Mouse (Mus musculus) activated CD4-positive, CD25-positive, alpha-beta regulatory T cell (primary cell): ENCODE results near the gene Taz. TPM values are rescaled to one million over a fixed set of nuclear protein-coding genes. Genes with fewer than 3 reads are reported as not detected.

Source experiments
- polyA plus RNA-seq, 2 experiments: library from polyadenylated mRNA; unstranded; fragments of 100-300 nt; shearing (Covaris generic); gene quantifications; one replicate each; pipeline ENCODE4 v1.2.1; 2017

The Taz gene
- 100 to 1,000 TPM; 107 to 144 TPM for polyA plus RNA-seq

DNA sequence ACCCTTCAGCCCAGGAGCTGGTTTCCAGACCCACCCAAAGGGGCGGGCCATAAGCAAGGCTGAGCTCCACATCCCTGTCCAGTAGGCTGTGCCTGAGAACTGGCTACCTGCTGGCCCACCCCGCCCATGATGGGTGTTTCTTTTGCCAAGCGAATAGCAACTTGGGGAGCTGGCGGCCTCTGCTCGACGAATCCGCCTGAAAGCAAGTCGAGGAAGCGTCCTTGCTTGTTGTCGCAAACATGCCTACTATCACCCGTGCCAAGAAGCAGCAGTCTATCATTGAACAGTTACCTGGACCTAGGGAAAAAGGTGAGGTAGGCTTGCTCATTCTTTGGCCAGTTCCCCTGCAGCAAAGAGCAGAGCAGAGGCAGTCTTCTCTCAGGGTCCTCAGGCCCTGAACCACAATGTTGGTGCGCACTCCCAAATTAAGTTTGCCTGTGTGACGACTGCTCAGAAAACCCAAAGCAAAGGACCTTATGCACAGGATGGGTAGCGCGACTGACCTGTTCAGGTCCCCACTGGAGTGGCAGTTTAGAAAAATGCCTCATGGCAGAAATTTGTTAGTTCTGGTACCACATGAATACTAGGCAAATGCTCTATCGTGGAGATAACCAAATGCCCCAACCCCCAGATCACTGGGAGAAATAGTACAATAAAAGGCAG is at the start of gene Taz, which contains the start of gene Dnase1l1:
Gene Taz (plus strand): TSS at position 181 of the 663 bp plus-strand sequence.
Gene Dnase1l1 (minus strand): TSS at position 606 of the 663 bp plus-strand sequence.

DNA sequence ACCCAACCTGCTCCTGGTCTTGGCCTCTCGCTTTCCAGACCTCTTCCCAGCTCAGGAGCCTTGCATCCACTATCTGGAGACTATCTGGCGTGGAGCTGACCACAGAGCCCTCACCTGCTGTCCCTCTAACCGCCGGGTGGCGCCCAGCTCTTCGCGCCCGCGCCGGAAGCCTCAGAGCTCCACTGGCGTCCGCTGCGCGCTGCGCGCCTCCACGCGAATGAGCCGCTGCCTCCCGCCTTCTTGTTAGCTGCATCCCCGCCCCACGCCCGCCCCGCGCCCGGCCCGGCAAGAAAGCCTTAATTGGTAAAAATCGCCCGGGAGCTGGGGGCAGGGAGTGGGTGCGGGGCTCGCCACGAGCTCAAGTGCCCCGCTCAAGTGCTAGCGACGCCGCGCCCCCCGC is 32.1 kb upstream of the Taz start, which contains the start of gene Flna:
Gene Flna (minus strand): TSS at position 206 of the 400 bp plus-strand sequence.

DNA sequence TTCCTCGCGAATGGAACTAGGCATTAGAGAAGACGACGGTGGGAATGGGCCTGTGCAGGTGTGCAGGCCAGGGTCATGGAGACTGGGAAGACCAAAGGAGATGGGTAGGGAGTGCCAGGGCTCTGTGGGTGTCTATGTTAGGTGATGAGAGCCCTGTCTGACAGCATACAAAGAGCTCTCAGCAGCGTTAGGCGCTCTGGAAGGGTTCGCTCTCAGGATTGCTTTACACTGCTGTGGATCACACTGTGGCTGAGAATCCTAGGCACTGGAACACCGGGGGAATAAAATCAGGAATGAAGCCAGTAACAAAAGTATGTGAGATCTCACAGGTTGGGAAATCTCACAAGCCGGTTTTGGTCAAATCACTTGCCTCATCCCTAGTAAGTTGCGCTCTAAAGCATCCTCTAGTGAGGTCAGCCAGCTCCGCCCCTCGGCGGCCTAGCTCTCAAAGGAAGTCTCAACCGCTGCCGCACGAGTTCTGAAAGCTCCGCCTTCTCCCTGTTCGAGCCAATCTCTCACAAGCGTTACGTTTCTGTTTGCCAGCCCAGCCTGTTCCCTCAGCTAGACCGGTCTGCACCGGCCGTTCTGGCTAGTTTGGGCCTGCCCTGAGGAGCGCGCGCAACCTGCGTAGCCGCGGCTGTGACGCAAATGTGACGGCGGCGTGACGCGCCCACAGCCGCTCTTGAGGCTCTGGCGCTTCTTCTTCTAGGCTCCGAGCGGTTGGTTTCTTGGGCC is 27.4 kb upstream of the Taz start, which contains the start of gene Emd:
Gene Emd (plus strand): TSS at position 535 of the 735 bp plus-strand sequence.

DNA sequence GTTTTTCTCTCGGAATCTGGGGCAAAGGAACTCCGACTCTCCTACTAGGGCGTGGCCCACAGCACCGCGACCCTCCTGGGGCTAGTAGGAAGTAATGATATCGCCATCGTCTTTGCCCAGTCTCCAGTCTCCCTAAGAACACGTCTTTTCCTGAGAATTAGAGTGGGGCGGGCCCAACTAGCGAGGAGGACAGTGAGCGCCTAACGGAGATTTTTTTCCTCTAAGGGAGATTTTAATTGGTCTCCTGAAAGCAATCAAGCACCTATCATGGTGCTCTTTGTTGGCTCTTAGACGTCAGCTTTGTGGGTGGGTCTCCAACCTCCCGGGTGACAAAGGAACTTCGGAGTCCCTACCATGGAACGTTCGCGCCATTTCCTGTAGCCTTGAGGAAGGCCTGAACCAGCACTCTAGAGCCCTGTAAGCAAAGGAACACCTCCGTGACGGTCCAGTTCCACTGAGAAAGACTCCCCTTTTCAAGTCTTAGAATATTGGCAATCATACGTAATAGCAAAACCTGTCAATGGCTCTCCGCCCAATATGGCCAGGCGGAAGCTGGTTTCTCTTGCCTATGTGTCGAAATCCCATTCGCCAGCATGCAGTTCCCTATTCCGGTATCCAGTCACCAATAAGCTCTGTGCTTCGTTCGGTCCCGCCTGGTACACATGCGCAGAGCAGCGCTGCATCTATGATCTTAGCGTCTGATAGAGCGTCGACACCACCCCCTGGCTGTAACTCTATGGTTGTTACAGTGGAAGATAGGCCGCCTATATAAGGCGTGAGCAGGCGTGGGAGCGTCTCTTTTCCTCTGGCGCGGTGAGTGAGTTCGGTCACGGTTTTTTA is 11.4 kb upstream of the Taz start, which contains the start of gene Rpl10:
Gene Rpl10 (plus strand): TSS at position 751 of the 840 bp plus-strand sequence.

DNA sequence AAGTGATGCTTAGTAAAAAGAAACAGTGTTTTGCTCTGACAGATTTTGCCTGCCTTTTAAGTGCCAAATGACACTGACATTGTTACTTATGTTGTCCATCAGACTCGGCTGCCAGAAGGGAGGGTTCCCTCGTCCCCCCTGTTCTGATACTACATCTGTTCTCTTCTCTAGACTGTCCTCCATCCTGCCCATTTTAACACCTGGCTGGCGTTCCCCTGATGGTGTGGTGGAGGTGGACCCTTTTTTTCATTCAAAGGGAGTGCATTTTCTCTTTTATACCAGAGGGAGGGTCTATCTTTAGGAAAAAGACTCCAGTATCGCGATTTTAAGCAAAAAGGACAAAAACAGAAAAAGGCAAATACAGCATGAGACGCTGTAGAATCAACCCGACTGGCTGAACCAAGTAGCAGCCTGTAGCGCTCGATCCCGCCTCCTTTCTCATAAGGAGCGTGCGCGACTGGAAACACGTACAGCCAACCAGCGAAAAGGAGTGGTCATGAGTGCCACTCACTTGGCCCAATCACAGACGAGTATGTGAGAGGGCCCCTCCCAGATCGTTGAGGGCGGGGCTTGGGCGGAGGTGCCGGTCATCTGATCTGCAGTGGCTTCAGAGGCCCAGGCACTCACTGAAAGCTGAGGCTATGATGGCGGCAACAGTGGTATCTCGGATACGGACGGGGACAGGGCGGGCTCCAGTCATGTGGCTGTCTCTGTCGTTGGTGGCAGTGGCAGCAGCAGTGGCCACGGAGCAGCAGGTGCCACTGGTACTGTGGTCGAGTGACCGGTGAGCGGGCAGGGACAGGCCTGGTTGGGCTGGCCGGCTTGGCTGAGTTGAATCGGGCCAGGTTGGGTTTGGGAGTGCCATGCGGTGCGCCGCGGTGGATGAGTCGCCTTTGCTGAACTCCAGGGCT is 15.1 kb downstream of the Taz start, which contains the start of gene Atp6ap1:
Gene Atp6ap1 (plus strand): TSS at position 560 of the 911 bp plus-strand sequence.

DNA sequence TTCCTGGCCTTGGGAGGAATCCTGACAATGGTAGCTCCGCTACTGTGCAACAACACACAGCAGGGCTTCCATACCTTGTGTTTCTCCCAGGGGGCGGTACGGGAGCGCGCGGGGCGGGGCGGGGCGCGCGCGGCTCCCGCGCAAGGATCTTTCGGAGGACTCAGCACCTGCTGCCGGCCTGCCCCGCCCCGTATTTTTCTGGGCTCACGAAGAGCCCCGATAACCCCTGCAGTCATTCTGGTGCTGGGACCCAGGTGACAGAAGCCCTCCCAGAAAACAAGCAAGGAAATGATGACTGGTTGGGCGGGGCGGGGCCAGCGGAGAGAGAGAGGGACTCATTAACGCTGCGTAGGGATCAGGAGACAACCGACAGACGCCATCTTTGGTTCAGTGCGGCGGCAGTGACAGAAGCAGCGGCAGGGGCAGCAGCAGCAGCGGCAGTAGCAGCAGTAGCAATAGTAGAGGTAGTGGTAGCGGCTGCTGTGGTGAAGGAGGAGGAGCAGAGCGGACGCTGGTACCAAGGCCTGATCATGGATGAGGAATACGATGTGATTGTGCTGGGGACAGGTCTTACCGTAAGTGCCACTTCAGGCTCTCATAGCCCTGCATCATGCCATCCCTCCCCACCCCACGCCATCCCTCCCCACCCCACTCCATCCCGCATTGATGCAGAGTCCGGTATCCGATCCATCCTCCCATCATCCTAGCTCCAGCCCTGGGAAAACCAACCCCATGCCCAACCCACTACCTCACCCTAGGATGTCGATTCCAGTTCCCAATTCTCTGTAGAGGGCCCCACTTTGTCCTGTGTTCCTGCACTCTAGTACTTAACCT is 23.4 kb downstream of the Taz start, which contains the start of gene Gdi1:
Gene Gdi1 (plus strand): TSS at position 132 of the 834 bp plus-strand sequence.

DNA sequence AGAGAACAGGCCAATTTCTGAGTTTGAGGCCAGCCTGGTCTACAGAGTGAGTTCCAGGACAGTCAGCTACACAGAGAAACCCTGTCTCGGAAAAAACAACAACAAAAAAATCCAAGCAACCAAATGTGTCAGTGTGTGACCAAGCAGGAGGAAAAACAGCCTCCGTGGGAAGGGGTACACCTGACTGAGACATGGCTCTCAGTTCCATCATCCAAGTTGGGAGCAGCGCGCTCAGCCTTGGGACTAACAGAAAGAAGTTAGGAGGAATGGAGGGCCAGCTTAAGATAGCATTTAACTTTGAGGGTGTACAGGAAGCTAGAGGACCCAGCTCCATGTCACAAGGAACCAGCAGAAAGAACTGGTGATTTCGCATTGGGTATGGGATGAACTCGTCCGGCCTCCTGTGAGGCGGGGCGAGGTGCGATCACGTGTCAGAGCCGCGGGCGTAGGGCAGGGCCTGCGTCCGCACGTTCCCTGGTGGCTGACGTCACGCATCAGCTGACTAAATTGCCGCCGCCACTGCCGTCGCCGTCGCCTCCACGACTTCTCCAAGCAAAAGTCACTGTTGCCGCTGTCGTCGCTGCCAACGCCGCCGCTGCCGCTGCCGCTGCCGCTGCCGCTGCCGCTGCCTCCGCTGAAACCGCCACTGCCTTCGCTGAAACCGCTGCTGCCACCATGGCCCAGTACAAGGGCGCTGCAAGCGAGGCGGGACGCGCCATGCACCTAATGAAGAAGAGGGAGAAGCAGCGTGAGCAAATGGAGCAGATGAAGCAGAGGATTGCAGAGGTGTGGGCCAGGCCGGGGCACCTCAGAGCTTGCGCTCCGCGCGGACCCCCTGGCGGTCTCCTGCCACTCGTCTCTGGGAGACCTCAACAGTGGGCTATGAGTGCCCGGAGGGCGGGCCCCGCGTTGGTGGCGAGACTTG is 31.1 kb downstream of the Taz start, which contains the start of gene Fam50a:
Gene Fam50a (plus strand): TSS at position 494 of the 925 bp plus-strand sequence.

DNA sequence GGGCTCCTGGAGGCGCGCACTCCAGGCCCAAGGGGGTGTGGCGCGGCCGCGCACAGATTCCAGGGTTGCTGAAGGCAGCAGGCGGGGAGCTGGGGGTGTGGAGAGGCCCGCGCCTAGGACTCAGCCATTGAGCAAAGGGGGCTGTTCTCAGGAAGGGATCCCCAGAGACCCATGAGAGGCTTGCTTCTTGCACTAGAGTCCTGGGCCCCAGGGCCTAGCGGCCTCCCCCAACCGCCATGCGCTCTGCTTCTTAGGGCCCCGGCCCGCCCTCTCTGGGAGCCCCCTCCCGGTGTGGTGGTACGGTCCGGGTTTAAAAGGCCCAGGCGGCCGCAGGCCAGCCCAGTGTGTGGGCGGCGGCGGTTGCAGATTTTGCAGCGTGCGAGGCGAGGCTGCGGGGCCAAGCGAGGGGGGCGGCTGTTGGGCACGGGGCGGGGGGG is 47.0 kb downstream of the Taz start, which contains the start of gene Plxna3:
Gene Plxna3 (plus strand): TSS at position 342 of the 437 bp plus-strand sequence.

Other genes starting within 250 kb of the Taz start
- gene Opn1mw, start 154.4 kb upstream of the Taz start, polyA plus RNA-seq, result not detected
- 10 to 100 TPM; 27.2 to 34.9 TPM for gene Mecp2, start 146.5 kb upstream of the Taz start, polyA plus RNA-seq
- not detected for gene Tex28, start 114.1 kb upstream of the Taz start, polyA plus RNA-seq
- gene Tktl1, start 104.7 kb upstream of the Taz start, polyA plus RNA-seq, result 1 to 10 TPM; 1.6 to 5.7 TPM
- 100 to 1,000 TPM; 127 to 290 TPM for gene Flna, start 32.1 kb upstream of the Taz start, polyA plus RNA-seq
- gene Emd, start 27.2 kb upstream of the Taz start, polyA plus RNA-seq, result 10 to 100 TPM; 69.5 to 74.3 TPM
- gene Rpl10, start 11.1 kb upstream of the Taz start, polyA plus RNA-seq, result 10 to 100 TPM; 31.8 to 59.8 TPM
- 10 to 100 TPM; 17.9 to 18.4 TPM for gene Dnase1l1, start 425 bp downstream of the Taz start, polyA plus RNA-seq
- 100 to 1,000 TPM; 143 to 153 TPM for gene Atp6ap1, start 15.2 kb downstream of the Taz start, polyA plus RNA-seq
- 100 to 1,000 TPM; 223 to 256 TPM for gene Gdi1, start 23.1 kb downstream of the Taz start, polyA plus RNA-seq
- 10 to 100 TPM; 67.2 to 91.4 TPM for gene Fam50a, start 31.1 kb downstream of the Taz start, polyA plus RNA-seq
- 1 to 10 TPM; 2.0 to 3.2 TPM for gene Plxna3, start 47.2 kb downstream of the Taz start, polyA plus RNA-seq
- gene Lage3, start 71.7 kb downstream of the Taz start, polyA plus RNA-seq, result 10 to 100 TPM; 54.4 to 73.1 TPM
- 10 to 100 TPM; 50.8 to 64.5 TPM for gene Ubl4a, start 91.3 kb downstream of the Taz start, polyA plus RNA-seq
- 10 to 100 TPM; 27.8 to 37.9 TPM for gene Slc10a3, start 91.4 kb downstream of the Taz start, polyA plus RNA-seq
- 10 to 100 TPM; 30.1 to 32.3 TPM for gene Fam3a, start 111.4 kb downstream of the Taz start, polyA plus RNA-seq
- 10 to 100 TPM; 28.4 to 37.6 TPM for gene Ikbkg, start 111.4 kb downstream of the Taz start, polyA plus RNA-seq
- 10 to 100 TPM; 57.8 to 74.7 TPM for gene G6pdx, start 147.3 kb downstream of the Taz start, polyA plus RNA-seq
- gene Gm6880, start 199.5 kb downstream of the Taz start, polyA plus RNA-seq, result not detected